Mouse (Mus musculus): Measurements from ENCODE around the gene Pafah1b1. TPM values are rescaled to one million over a fixed set of nuclear protein-coding genes. Genes with fewer than 3 reads are reported as not detected.

The Pafah1b1 gene
- polyA plus RNA-seq, 1 experiment from 2014 or later, result 77.7 TPM

GRCm38 (mm10) chr11:74664906-74665305, 59.6 kb downstream of the Pafah1b1 start:
- H3K4me3 ChIP-seq (ENCODE audit: low read depth, low read length), result no peak overlapping the region
- ATAC-seq (ENCODE audit: insufficient number of reproducible peaks, insufficient read depth, low FRiP score, low read depth), result no peak
- H3K27ac ChIP-seq (ENCODE audit: low read length), result no peak overlapping the region
- H3K9ac ChIP-seq (replicated peaks; ENCODE audit: low read depth, low read length), result no peak overlapping the region
- H3K36me3 ChIP-seq (ENCODE audit: control insufficient read depth, insufficient read depth, low read length), result peaks cover 75% of the 10 kb centered on the region
- H3K4me2 ChIP-seq (replicated peaks; ENCODE audit: low read depth, low read length), result no peak overlapping the region
- WGBS, result 93% methylated on average over 8 of the region's 8 CpGs
- H3K4me1 ChIP-seq (ENCODE audit: control insufficient read depth, insufficient read depth, low read length), result no peaks in the 10 kb centered on the region
- no peaks in the 10 kb centered on the region for H3K27me3 ChIP-seq (ENCODE audit: control insufficient read depth, insufficient read depth, low read length)
- no peaks in the 10 kb centered on the region for H3K9me3 ChIP-seq (ENCODE audit: control insufficient read depth, low read depth, low read length)

- ATAC-seq (ENCODE audit: insufficient number of reproducible peaks, insufficient read depth, low FRiP score, low read depth), result no peak
- H3K27ac ChIP-seq (ENCODE audit: low read length), result no peak overlapping the region
- no peak overlapping the region for H3K4me2 ChIP-seq (replicated peaks; ENCODE audit: low read depth, low read length)
- 90% methylated on average over 3 of the region's 3 CpGs for WGBS
- no peaks in the 10 kb centered on the region for H3K9me3 ChIP-seq (ENCODE audit: control insufficient read depth, low read depth, low read length)
- H3K36me3 ChIP-seq (ENCODE audit: control insufficient read depth, insufficient read depth, low read length), result peaks cover 82% of the 10 kb centered on the region
- no peaks in the 10 kb centered on the region for H3K27me3 ChIP-seq (ENCODE audit: control insufficient read depth, insufficient read depth, low read length)
- H3K4me1 ChIP-seq (ENCODE audit: control insufficient read depth, insufficient read depth, low read length), result no peaks in the 10 kb centered on the region
- no peak overlapping the region for H3K9ac ChIP-seq (replicated peaks; ENCODE audit: low read depth, low read length)
- no peak overlapping the region for H3K4me3 ChIP-seq (ENCODE audit: low read depth, low read length)
Observed at GRCm38 (mm10) chr11:74664279-74664678, 60.2 kb downstream of the Pafah1b1 start.

- H3K4me1 ChIP-seq (ENCODE audit: control insufficient read depth, insufficient read depth, low read length), result no peaks in the 10 kb centered on the region
- 91% methylated on average over 6 of the region's 6 CpGs for WGBS
- H3K9me3 ChIP-seq (ENCODE audit: control insufficient read depth, low read depth, low read length), result no peaks in the 10 kb centered on the region
- no peak overlapping the region for H3K4me3 ChIP-seq (ENCODE audit: low read depth, low read length)
- no peak overlapping the region for H3K4me2 ChIP-seq (replicated peaks; ENCODE audit: low read depth, low read length)
- no peak overlapping the region for H3K27ac ChIP-seq (ENCODE audit: low read length)
- no peak for ATAC-seq (ENCODE audit: insufficient number of reproducible peaks, insufficient read depth, low FRiP score, low read depth)
- no peaks in the 10 kb centered on the region for H3K27me3 ChIP-seq (ENCODE audit: control insufficient read depth, insufficient read depth, low read length)
- peaks cover 93% of the 10 kb centered on the region for H3K36me3 ChIP-seq (ENCODE audit: control insufficient read depth, insufficient read depth, low read length)
- H3K9ac ChIP-seq (replicated peaks; ENCODE audit: low read depth, low read length), result no peak overlapping the region
Observed at GRCm38 (mm10) chr11:74662221-74662620, 62.2 kb downstream of the Pafah1b1 start.

- no peak overlapping the region for H3K27ac ChIP-seq (ENCODE audit: low read length)
- H3K9me3 ChIP-seq (ENCODE audit: control insufficient read depth, low read depth, low read length), result no peaks in the 10 kb centered on the region
- H3K4me2 ChIP-seq (replicated peaks; ENCODE audit: low read depth, low read length), result no peak overlapping the region
- no peak for ATAC-seq (ENCODE audit: insufficient number of reproducible peaks, insufficient read depth, low FRiP score, low read depth)
- H3K27me3 ChIP-seq (ENCODE audit: control insufficient read depth, insufficient read depth, low read length), result no peaks in the 10 kb centered on the region
- no peak overlapping the region for H3K9ac ChIP-seq (replicated peaks; ENCODE audit: low read depth, low read length)
- WGBS, result 89% methylated on average over 19 of the region's 19 CpGs
- peaks cover 92% of the 10 kb centered on the region for H3K36me3 ChIP-seq (ENCODE audit: control insufficient read depth, insufficient read depth, low read length)
- no peak overlapping the region for H3K4me3 ChIP-seq (ENCODE audit: low read depth, low read length)
- no peaks in the 10 kb centered on the region for H3K4me1 ChIP-seq (ENCODE audit: control insufficient read depth, insufficient read depth, low read length)
Observed at GRCm38 (mm10) chr11:74661641-74662040, 62.8 kb downstream of the Pafah1b1 start.

- Histone ChIP-seq H3K36me3 (ENCODE audit: control insufficient read depth, insufficient read depth, low read length) (peaks cover 80% of the 10 kb centered on the region), H3K4me3 (ENCODE audit: low read depth, low read length) (no peak overlapping the region), H3K4me1 (ENCODE audit: control insufficient read depth, insufficient read depth, low read length) (no peaks in the 10 kb centered on the region), H3K27ac (ENCODE audit: low read length) (no peak overlapping the region), H3K9ac (replicated peaks; ENCODE audit: low read depth, low read length) (no peak overlapping the region), H3K27me3 (ENCODE audit: control insufficient read depth, insufficient read depth, low read length) (no peaks in the 10 kb centered on the region), H3K4me2 (replicated peaks; ENCODE audit: low read depth, low read length) (no peak overlapping the region), H3K9me3 (ENCODE audit: control insufficient read depth, low read depth, low read length) (no peaks in the 10 kb centered on the region)
- WGBS, result 93% methylated on average over 13 of the region's 13 CpGs
- ATAC-seq (ENCODE audit: insufficient number of reproducible peaks, insufficient read depth, low FRiP score, low read depth), result no peak
Observed at GRCm38 (mm10) chr11:74660336-74660735, 64.1 kb downstream of the Pafah1b1 start.

- no peaks in the 10 kb centered on the region for H3K9me3 ChIP-seq (ENCODE audit: control insufficient read depth, low read depth, low read length)
- H3K4me2 ChIP-seq (replicated peaks; ENCODE audit: low read depth, low read length), result no peak overlapping the region
- no peak for ATAC-seq (ENCODE audit: insufficient number of reproducible peaks, insufficient read depth, low FRiP score, low read depth)
- H3K36me3 ChIP-seq (ENCODE audit: control insufficient read depth, insufficient read depth, low read length), result peaks cover 41% of the 10 kb centered on the region
- no peak overlapping the region for H3K27ac ChIP-seq (ENCODE audit: low read length)
- no peak overlapping the region for H3K4me3 ChIP-seq (ENCODE audit: low read depth, low read length)
- peaks cover 15% of the 10 kb centered on the region for H3K4me1 ChIP-seq (ENCODE audit: control insufficient read depth, insufficient read depth, low read length)
- 72% methylated on average over 3 of the region's 3 CpGs for WGBS
- H3K9ac ChIP-seq (replicated peaks; ENCODE audit: low read depth, low read length), result no peak overlapping the region
- H3K27me3 ChIP-seq (ENCODE audit: control insufficient read depth, insufficient read depth, low read length), result no peaks in the 10 kb centered on the region
Observed at GRCm38 (mm10) chr11:74655941-74656340, 68.5 kb downstream of the Pafah1b1 start.

- 47% methylated on average over 6 of the region's 6 CpGs for WGBS
- Histone ChIP-seq H3K27me3 (ENCODE audit: control insufficient read depth, insufficient read depth, low read length) (no peaks in the 10 kb centered on the region), H3K36me3 (ENCODE audit: control insufficient read depth, insufficient read depth, low read length) (peaks cover 17% of the 10 kb centered on the region), H3K27ac (ENCODE audit: low read length) (no peak overlapping the region), H3K9ac (replicated peaks; ENCODE audit: low read depth, low read length) (no peak overlapping the region), H3K4me1 (ENCODE audit: control insufficient read depth, insufficient read depth, low read length) (peaks cover 26% of the 10 kb centered on the region), H3K4me3 (ENCODE audit: low read depth, low read length) (no peak overlapping the region), H3K4me2 (replicated peaks; ENCODE audit: low read depth, low read length) (no peak overlapping the region), H3K9me3 (ENCODE audit: control insufficient read depth, low read depth, low read length) (no peaks in the 10 kb centered on the region)
- no peak for ATAC-seq (ENCODE audit: insufficient number of reproducible peaks, insufficient read depth, low FRiP score, low read depth)
Observed at GRCm38 (mm10) chr11:74653385-74653784, 71.1 kb downstream of the Pafah1b1 start.

GRCm38 (mm10) chr11:74652791-74653191, 71.7 kb downstream of the Pafah1b1 start:
- Histone ChIP-seq H3K36me3 (ENCODE audit: control insufficient read depth, insufficient read depth, low read length) (peaks cover 11% of the 10 kb centered on the region), H3K9me3 (ENCODE audit: control insufficient read depth, low read depth, low read length) (no peaks in the 10 kb centered on the region), H3K9ac (replicated peaks; ENCODE audit: low read depth, low read length) (no peak overlapping the region), H3K27ac (ENCODE audit: low read length) (no peak overlapping the region), H3K4me1 (ENCODE audit: control insufficient read depth, insufficient read depth, low read length) (peaks cover 26% of the 10 kb centered on the region), H3K4me3 (ENCODE audit: low read depth, low read length) (no peak overlapping the region), H3K27me3 (ENCODE audit: control insufficient read depth, insufficient read depth, low read length) (no peaks in the 10 kb centered on the region), H3K4me2 (replicated peaks; ENCODE audit: low read depth, low read length) (no peak overlapping the region)
- WGBS, result 89% methylated on average over 4 of the region's 4 CpGs
- no peak for ATAC-seq (ENCODE audit: insufficient number of reproducible peaks, insufficient read depth, low FRiP score, low read depth)

GRCm38 (mm10) chr11:74650576-74651100, 73.8 kb downstream of the Pafah1b1 start:
- Histone ChIP-seq H3K9me3 (ENCODE audit: control insufficient read depth, low read depth, low read length) (no peaks in the 10 kb centered on the region), H3K4me3 (ENCODE audit: low read depth, low read length) (peak overlapping the region; percentile 95), H3K27me3 (ENCODE audit: control insufficient read depth, insufficient read depth, low read length) (no peaks in the 10 kb centered on the region), H3K27ac (ENCODE audit: low read length) (peak overlapping the region; percentile 80; the same call in 1 of the 2 replicates), H3K9ac (replicated peaks; ENCODE audit: low read depth, low read length) (peak overlapping the region; percentile 74; the same call in 1 of the 2 replicates), H3K4me1 (ENCODE audit: control insufficient read depth, insufficient read depth, low read length) (peaks cover 26% of the 10 kb centered on the region), H3K36me3 (ENCODE audit: control insufficient read depth, insufficient read depth, low read length) (no peaks in the 10 kb centered on the region), H3K4me2 (replicated peaks; ENCODE audit: low read depth, low read length) (peak overlapping the region; percentile 76)
- 44% methylated on average over 4 of the region's 4 CpGs for WGBS
- no peak for ATAC-seq (ENCODE audit: insufficient number of reproducible peaks, insufficient read depth, low FRiP score, low read depth)

All from stomach, embryonic 14.5 days (tissue).